Mouse (Mus musculus) urinary bladder, postnatal 4 days (tissue): ENCODE results near the gene Gas6.

Source experiments
- DNase-seq, 2 experiments: peaks; one replicate each; pipeline ENCODE4 v3.0.0; 2021 to 2022; ENCODE audit warnings: low spot score in 2 of 2

Gene Gas6

DNA sequence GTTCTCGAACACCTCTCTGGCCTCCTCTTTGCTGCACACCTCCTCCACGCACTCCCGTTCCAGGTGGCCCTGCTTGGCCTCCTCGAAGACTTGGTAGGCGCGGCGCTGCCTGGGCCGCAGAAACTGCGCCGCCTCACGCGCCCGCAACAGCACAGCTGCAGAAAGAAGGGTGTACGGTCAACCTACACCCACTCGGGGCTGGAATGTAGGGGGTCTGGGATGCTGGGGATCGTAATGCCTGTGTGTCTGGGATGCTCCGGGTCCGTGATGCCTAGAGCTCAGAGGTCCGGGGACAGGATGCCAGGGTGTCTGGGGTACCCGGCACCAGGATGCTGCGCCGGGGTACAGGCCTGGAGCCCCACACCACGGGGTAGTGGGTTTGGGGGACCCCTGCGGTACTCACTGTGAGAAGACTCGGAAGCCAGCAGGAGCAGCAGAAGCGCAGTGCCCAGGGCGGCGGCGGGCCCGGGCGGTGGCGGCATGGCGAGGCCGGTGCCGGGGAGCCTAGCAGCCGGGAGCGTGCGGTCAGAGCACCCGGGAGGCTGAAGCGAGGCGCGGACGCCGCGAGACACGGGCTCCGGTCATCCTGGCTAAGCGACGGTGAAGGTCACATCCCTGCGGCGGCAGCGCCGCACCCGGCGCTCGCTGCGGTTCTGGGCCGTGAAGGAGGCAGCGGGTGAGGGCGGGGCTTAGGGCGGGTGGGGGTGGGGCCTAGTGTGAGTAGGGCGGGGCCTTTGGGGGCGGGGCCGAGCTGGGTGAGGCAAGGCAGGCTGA, at the start of gene Gas6:
Gas6 (minus strand) TSS at position 633 of the 774 bp plus-strand sequence.
- DNase-seq = peak in 1 of 2 experiments; percentile 48

DNA sequence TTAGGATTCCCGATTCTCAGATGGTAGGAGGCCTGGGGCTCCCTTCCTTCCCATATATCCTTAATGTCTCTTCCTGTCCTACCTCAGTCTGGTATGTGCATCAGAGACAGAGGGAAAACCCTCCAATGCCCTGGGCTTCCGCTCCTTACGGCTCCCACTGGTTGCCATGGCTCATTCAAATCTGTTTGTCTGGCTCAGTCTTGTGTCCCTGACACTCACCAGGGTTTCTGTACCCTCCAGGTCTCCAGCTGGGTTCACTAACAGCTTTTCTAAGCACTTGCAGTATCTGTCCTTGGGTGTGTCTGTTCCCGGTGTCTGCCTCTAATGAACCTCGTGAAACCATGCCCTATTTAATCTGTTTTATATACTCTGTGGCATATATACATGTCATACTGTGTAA, 47.2 kb upstream of the Gas6 start:
- DNase-seq = no peak

DNA sequence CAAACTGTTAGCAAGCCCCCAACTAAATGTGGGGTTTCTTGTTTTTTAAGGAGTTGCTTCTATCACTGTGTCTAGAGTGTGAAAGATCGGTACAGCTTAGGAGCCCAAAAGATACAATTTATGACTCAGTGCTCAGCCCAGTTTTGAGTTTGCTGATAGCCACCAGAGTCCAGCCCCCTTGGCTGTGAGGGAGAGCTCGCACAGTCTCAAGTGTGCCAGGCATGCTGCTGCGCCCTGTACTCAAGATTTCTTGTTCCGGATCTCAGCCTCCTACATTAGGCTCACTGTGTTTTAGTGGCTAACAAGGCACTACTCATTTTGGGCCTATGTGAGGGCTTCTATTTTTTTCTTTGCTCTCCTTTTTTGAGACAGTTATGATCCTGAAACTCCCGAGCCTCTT, 45.8 kb upstream of the Gas6 start:
- DNase-seq = no peak

DNA sequence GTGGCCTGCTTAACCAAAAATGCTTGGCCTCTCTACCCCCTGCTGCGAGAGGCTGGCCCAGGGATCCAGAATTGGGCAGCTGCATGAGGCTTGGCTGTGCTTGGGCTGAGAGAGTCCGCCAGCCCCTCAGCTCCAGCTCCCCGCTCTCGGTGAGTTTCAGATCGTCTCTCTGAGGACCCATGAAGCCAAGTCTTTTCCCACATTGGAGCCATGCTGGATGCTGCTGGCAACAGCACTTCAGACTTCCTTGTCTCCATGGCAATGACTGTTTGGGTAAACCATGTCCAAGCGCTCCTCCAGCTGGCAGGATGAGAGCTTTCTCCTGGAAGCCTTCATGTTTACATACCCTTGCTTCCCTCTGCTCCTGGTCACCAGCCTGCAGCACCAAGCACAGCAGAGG, 44.5 kb upstream of the Gas6 start:
- DNase-seq = no peak

DNA sequence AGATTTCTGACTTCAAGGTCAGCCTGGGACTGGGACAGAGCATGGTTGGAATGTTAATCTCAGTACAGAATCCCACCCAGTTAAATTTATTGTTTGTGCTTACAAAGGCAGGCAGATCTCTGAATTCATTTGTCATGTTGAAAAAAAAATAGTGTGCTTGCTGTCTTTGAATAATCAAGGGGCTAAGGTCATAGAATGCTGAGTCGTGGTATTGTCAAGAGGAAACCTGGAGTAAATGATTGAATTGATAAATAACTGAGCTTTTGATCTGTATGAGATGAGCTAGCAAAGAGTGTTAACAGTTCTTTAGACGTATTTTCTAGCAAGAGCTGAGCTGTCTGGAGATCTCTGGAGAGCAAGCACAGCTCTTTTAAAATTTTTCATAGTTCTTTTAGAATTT, 42.8 kb upstream of the Gas6 start:
- no peak for DNase-seq

DNA sequence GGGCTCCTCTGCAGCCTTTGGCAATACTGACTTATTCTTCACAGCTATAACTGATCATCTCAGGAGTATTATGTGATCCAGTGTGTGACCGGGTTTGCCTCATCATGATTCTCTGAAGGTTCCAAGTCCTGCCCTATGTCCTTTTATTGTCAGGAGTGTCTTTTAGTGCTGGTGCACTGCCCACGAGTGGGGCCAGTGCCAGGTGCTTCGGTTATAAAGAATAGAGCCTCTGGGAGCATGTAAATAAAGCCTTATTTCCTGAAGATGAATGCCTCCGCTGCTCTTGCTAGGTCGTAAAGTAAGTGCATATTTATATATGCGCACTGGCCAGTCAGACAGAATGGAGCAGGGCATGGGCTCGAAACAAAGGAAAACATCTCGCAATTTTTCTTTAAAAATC, 38.8 kb upstream of the Gas6 start:
- DNase-seq = no peak

DNA sequence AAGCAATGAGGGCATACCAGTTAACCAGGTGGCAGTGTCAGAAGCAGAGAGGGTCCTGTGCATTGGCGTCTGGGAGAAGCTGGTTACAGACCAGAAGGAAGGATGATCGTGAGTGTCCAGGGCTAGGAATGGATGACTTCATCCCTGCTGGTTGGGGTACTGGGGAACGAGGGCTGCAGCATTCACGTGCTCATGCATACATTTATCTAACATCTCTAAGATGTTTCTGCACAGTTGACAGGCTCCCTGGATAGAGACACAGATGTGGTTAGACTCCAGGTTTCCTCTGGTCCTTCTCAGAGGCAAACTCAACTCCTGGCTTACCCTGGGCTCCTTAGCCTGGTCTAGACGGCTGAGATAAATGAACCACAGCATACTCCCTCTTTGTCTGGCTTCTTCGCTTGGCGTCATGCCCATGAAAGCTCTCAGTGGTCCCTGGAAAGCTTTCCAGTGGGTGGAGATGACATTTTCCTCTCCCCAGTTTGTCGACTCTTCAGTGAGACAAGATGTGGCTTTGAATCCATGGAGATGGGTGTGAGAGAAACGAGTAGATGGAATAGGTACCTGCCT, 37.4 kb upstream of the Gas6 start:
- peak in 1 of 2 experiments; percentile 38 for DNase-seq

DNA sequence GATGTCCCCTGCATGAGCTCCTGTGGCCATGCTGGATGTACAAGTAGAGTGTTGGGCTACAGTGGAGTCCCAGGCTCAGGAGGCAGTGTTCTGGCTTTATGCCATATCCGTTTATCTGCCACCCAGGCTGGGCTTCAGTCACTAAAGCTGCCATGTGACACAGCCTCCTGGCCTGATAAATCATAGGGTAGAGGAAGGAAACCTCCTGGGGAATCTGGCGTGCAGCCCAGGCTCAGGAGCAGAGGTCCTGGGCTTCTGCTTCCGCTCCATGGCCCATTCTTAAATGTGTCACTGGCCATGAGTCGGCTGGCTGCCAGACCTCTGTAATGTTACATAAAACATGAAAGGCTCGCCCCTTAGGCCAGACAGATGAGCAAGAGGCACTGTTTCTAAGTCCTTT, 36.7 kb upstream of the Gas6 start:
- peak; percentile 74 to 86 for DNase-seq

DNA sequence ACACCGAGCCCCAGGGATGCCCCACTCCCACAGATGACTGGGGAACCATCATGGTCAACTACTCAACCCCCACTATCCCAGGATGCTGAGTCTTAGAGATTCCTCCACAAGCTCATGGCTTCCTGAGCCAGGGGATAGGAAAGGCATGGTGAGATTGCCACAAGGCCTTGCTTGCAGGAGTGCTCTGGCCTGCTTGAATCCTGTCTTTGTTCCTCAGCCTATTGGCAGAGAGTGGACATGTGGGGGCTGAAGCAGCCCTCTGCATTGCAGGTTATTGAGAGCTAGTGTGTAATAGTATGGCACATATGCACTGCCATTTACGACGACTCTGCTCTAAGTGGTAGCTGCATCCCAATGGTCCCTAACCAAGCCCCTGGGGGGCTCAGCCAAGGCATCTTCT, 36.1 kb upstream of the Gas6 start:
- no peak for DNase-seq

DNA sequence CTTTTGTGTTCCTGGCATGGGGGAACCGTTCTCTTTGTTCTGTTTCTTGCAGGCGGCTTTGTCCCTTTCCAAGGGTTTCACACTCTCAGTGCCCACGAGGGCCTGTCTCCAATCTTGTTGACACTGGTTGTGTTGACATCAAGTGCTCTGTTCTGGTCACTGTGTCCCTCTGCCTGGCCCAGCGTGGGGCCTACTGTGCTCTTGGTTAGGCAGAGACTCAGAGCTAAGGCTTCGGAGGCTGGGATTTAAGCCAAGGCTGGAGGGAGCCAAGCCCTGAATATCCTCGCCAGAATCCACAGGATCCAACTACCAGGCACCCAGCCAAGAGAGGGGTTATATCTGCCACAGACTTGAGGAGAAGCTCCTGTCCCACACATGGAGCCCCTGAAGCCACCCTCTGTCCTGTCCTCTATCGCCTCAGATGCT, 35.6 kb upstream of the Gas6 start:
- DNase-seq = peak; percentile 81 to 83

DNA sequence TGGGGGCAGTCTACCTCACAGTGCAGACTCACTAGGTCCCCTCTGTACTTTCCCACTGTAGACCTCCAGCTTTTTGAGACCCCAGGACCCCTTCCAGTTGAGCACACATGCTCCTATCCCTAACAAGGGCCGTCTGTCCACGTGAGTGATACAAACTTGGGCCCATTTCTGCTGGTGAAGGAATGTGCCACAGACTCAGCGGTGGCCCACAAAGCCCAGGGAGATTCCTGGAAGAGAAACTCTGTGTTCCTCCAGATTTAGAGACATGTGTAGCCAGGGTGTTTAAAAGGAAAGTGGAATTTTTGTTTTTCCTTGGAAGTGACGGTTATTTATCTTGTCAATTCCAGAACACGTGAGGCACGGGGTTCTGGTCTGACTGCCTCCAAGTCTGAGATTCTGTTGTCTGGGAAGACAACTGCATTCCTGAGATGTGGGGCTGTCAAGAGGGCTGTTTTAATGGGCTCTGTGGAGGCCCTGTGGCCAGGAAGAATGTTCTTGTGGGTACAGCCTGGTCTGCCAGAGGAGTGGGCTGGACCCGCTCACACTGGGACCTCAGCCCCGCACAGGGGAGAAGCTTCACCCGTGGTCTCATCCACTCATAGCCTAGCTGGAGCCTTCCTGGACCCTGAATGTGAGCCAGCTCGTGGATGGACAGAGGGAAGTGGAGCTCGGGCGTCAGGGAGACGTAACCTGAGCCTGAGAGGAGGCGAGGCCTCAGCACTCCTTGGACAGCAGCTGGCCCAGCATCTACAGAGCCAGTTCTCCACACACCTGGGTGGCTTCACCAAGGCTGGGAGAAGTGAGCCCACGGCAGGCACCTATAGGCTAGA, 34.9 kb upstream of the Gas6 start:
- peak in 1 of 2 experiments; percentile 46 for DNase-seq

DNA sequence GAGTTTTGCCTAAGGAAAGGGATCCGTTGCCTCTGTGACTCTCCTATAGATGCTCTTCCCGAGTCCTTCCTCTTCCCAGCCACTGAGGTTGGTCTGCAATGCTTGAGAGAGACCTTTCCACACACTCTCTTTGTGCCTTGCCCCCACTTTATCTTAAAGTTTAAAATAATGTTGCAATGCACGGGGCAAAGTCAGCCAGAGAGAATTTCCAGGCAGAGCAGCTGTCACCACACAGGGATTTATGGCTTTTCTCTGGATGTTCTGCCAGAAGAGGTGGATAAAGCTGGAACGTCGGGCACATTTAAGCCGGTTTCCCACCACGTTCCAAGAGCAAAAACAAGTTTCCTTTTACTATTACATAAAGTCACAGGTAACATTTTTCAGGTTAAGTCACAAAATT, 27.1 kb upstream of the Gas6 start:
- no peak for DNase-seq

DNA sequence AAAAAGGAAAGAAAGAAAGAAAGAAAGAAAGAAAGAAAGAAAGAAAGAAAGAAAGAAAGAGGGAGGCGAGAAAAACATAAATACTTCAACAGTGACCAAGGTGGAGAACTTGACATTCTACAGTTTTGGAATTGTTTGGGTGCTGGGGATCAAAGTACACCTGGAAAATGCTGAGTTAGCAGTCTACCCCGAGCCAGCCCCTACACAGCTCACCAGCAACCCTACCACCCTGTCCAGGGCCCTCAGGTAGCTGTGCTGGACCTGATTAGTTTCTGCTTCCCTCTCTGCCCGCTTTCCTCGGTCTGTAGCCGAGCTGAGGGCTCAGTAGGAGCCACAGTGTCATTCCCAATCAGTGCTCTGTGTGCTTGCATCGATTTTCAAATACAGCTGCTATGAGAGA, 26.1 kb upstream of the Gas6 start:
- no peak for DNase-seq

DNA sequence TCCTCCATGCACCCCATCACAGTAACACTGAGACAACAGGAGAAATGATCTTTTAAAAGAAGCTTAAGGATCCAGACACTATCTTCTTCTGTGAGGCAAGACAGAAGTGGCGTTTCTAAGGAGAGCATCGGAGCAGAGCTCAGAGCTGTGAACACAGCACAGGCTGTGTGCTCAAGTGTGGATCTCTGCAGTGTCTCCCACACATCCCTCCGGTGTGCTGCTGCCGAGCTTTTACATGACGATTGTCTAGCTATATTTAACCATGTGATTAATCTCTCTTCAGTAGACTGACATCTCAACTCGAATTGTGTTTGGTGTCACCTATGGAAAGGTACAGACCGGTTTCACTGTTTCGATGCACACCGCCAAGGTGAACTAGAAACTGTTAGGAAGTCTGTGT, 25.2 kb upstream of the Gas6 start:
- no peak for DNase-seq

DNA sequence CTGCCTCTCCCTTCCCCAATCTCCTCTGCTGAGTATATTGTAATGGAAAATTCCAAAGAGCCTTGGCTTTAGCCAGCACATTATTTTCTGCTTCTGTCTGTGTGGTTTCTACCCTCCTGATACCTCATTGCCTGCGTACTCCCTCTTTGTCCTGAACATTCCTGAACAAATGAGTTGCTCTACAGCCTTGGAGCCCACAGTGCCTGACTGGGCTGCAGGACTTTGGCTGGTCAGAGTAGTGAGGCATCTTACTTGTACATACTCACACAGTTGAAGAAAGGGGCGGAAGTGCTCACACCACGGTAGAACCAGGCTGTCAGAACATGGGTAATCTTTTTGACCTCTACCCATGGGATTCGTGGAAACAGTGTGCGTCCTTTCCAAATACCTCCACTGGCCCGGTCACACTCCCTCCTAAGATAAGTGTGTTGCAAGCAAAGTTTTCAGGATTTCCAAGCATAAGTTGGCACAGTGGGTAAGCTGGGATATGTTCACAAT, 23.0 kb upstream of the Gas6 start:
- DNase-seq = no peak

DNA sequence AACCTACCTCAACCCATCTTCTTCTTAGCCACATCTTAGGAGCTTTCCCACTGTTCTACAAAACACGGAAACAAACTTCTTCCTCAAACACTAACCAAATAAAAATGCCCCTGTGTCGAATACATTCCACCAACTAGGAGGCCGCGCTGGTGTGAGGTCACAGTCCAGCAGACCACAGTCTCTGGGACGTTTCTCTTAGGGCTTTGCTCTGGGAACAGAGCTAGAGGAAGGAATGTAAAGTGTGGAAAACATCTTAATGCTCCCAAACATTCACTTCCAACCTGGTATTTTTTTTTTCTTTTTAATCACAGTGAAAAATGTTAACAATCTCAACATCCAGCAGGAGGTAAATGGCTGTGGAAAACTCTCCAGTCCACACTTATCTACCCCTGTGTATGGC, 22.4 kb upstream of the Gas6 start:
- DNase-seq = no peak

DNA sequence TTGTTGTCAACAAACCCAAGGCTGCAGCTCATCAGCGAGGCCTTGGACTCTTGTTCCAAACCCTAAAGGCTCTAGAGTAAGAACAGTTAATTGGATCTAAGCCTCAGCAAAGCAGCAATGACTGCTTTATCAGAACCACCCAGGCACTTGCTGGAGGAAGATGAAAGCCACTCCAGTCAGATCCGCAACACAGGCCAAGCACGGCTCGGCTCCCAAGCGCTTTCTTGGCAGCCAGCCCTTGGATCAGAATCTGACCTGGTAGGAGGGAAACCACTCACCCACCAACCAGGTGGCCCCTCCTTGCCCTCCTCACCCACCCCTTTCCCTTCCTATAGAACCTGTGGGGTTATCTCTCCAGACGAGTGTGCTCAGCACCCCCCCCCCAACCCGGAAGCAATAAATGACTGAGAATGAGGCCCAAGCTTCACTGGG, 21.7 kb upstream of the Gas6 start:
- DNase-seq = no peak

DNA sequence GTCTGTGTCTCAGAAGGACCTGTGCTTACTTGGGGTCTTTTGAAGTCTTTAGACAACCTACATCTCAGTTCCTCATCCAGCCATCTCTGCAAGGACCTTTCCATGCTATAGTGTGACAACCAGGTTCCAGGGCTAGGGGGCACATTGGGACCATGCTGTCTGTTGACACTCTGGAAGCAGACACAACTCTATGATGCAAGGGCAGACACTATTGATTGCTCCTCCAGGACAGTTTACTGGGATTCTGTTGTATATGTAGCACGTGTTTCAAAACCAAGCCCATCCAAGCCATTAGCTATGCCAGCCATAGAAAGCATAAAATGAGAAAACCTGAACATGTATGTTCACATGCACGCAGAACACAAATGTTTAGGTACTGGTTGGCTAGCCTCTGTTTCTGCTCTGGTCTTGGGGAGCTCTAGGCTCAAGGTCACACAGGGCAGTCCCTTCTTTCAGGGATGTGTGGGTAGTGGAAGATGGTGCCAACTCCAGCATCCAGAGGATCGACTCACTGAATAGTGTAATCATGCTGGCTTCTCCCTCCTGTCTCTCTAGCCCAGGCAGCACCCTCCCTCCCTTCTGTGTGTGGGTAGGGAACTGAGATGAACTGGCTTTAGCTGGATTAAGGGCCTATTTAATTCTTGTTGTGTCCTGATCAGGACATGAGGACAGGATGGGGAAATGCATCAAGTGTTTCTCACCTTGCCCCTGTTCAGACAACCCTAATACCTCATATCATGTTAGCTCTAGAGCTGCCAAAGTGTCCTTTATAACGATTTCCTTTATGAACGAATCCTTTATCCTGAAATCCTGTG, 19.5 kb upstream of the Gas6 start:
- no peak for DNase-seq

DNA sequence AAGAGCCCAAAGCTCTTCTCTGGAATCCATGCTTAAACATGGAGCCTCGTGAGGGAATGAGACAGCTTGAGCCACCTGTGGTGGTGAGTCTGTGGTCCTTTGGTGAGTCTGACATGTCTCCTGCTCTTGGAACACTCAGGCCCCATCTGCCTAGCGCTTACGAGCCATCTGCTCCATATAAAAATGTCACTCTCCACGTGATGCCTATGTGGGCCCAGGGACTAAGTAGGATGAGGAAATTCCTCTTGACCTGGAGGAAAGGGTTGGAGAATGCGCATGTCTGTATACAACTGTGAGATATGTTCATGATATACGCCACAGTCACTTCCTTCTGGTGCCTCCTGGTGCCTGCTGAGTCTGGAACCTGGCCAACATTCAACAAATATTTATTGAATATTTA, 18.4 kb upstream of the Gas6 start:
- DNase-seq = no peak

DNA sequence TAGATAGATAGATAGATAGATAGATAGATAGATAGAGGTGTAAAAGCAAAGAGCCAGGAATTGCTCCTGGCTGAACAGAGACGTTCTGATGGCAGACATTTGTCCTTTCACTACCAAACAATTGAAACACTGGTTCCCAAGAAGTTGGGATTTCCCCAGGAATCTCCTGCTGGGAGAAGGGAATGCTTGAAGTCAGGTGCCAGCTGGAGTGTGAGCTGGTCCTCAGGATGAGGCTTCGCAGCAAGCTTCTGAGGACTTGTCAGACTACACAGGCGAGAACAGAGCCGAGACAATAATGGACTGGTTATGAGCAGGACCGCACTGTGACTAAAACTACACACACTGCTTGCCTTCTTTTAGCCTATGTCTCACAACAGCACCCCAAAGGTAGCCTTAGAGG, 17.7 kb upstream of the Gas6 start:
- no peak for DNase-seq

DNA sequence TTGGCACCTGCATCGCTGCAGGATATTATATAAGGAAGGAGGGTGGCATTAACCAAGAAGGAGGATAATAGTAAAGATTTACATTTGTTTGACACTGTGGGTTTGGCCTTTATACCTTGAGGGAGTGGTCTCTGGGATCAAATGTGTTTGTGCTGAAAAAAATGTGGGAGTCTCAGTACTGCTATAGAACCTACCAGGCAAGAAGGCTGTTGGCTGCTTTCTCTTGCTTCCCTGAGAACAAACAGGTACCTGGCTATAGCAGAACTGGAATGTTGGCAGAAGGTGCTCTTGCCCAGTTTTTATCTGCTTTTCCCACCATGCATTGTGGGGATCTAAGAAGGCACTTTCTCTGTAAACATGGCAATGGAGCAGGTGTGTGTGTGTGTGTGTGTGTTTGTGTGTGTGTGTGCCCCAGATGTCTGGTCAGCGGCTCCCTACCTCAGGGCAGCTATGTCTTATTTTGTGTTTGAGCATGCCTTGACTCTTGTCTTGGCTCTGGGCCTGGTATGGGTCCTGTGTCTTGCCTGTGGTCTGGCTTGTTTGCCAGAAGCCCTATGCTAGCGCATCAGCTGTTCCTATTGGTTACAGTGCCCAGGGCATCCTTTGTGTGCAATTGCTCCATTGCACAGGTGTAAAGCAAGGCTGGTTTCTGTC, 13.1 kb upstream of the Gas6 start:
- DNase-seq = no peak
